Mouse (Mus musculus) heart, postnatal 0 days (tissue): Measurements from ENCODE around the gene 1600014C23Rik. TPM values are rescaled to one million over a fixed set of nuclear protein-coding genes. Genes with fewer than 3 reads are reported as not detected.
A peak's percentile ranks its signal among the peaks of the same experiment; 100 is the strongest.

ENCODE experiments used
- ATAC-seq: fragments of 200-750 bp; cut with Nextera tagmentation; 2 replicates; pipeline ENCODE4 v1.8.0; 2017; ENCODE audit warnings: low read depth, moderate number of reproducible peaks, moderate library complexity; ENCODE audit not compliant: insufficient read depth
- DNase-seq: peaks from one replicate; pipeline ENCODE4 v3.0.0-alpha.2; 2016; ENCODE audit warnings: low spot score
- H3K27ac ChIP-seq: fragments of 300-500 bp; sonication (generic); 2 replicates; pipeline ENCODE4 v1.5.1; 2014; ENCODE audit warnings: low read depth, mild to moderate bottlenecking
- H3K27me3 ChIP-seq: fragments of 300-500 bp; sonication (generic); 2 replicates; pipeline ENCODE4 v1.6.1; 2014; ENCODE audit warnings: low read length, mixed read lengths; ENCODE audit not compliant: control insufficient read depth, insufficient read depth
- H3K36me3 ChIP-seq: fragments of 300-500 bp; sonication (generic); replicated peaks from 2 replicates; pipeline ENCODE4 v1.6.1; 2014; ENCODE audit warnings: low read length, mixed read lengths; ENCODE audit not compliant: control insufficient read depth, insufficient read depth
- H3K4me1 ChIP-seq: fragments of 300-500 bp; sonication (generic); 2 replicates; pipeline ENCODE4 v1.6.1; 2014; ENCODE audit warnings: antibody characterized with exemption; ENCODE audit not compliant: control insufficient read depth, insufficient read depth
- H3K4me2 ChIP-seq: fragments of 300-500 bp; sonication (generic); 2 replicates; pipeline ENCODE4 v1.6.1; 2014; ENCODE audit warnings: low read depth, mild to moderate bottlenecking, low read length, moderate library complexity
- H3K4me3 ChIP-seq: fragments of 300-500 bp; sonication (generic); 2 replicates; pipeline ENCODE4 v1.5.1; 2014; ENCODE audit warnings: low read depth, low read length
- H3K9ac ChIP-seq: fragments of 300-500 bp; sonication (generic); replicated peaks from 2 replicates; pipeline ENCODE4 v1.6.1; 2014; ENCODE audit warnings: low read depth, low read length, mixed read lengths
- H3K9me3 ChIP-seq: fragments of 300-500 bp; sonication (generic); replicated peaks from 2 replicates; pipeline ENCODE4 v1.6.1; 2016; ENCODE audit warnings: low read length; ENCODE audit not compliant: control insufficient read depth
- CTCF ChIP-seq: IDR thresholded peaks from 2 replicates; pipeline ENCODE4 v1.5.1; 2016; ENCODE audit warnings: antibody characterized with exemption, control low read depth, low read depth
- EP300 ChIP-seq: IDR thresholded peaks from 2 replicates; pipeline ENCODE4 v1.6.1; 2016; ENCODE audit warnings: antibody characterized with exemption, low read depth
- WGBS: fragments of 180-500 bp; shearing (Covaris S2); extraction: QIAGEN DNeasy Blood & Tissue Kit; methylation state at CpG from one replicate; pipeline ENCODE4 v1.1.7; 2014; 5-methylcytosine and 5-hydroxymethylcytosine counted together
- polyA plus RNA-seq: library from polyadenylated mRNA; unstranded; fragments of >200 nt; fragmentation: Nextera tagmentation; extraction: Ambion mirVana; gene quantifications from 2 replicates; pipeline ENCODE4 v1.2.1, GENCODE M21; 2015
- total RNA-seq: library from RNA; depleted of rRNA; stranded (reverse); fragments of >200 nt; gene quantifications from 2 replicates; pipeline ENCODE4 v1.2.3, GENCODE M21; 2014; ENCODE audit warnings: low replicate concordance

The 1600014C23Rik gene
- total and polyA plus RNA-seq, 2 experiments from 2014 or later = 0.25 TPM; not detected in 1

DNA sequence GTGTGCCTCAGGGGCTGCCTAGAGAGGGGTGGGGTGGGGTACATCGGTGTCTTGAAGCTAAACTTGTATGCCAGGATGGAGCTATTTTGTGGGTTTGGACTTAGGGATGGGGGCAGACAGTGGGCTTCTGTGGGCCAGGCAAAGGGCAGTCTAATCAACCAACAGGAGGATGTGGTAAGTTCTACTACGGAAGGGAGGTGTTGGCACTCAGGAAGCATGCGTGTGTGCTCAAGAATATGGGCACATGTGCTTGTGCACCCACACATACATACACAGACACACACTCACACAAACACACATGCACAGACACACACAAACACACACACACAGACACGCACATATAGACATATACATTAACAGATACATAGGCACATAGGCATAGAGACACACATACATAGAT lies 13.6 kb upstream of the 1600014C23Rik start:
- ATAC-seq (no peak), DNase-seq (peak; percentile 4)
- Histone ChIP-seq H3K4me1 (peaks cover 21% of the 10 kb centered on the region), H3K27ac (no peak overlapping the region), H3K27me3 (no peaks in the 10 kb centered on the region), H3K36me3 (no peaks in the 10 kb centered on the region), H3K9me3 (no peaks in the 10 kb centered on the region), H3K4me2 (no peak overlapping the region), H3K9ac (no peak overlapping the region), H3K4me3 (no peak overlapping the region)
- TF ChIP-seq CTCF = no peak
- no peak for TF ChIP-seq EP300
- WGBS = 87% methylated on average over 4 of the region's 4 CpGs

DNA sequence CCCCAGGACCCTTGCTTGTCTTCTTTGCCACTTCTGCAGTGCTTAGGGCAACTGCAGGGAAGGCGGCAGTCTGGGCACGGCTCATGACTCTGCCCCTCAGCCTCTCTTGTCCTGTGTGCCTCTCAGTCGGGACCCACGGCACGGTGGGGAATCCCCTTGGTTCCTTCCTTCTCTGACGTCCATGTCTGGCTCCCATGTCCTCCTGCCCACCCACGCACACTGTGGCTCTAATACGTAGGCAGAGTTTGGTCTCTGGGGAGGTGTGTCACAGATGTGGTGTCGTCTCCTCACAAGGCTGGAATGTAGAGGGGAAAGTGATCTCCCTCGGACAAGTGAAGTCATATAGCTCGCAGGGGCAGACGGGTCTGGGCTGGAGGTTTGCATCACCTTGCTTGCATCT lies 13.1 kb upstream of the 1600014C23Rik start:
- Histone ChIP-seq H3K4me2 (no peak overlapping the region), H3K4me1 (peaks cover 21% of the 10 kb centered on the region), H3K9ac (no peak overlapping the region), H3K36me3 (no peaks in the 10 kb centered on the region), H3K27me3 (no peaks in the 10 kb centered on the region), H3K4me3 (no peak overlapping the region), H3K9me3 (no peaks in the 10 kb centered on the region), H3K27ac (no peak overlapping the region)
- WGBS = 45% methylated on average over 12 of the region's 12 CpGs
- DNase-seq (no peak), ATAC-seq (no peak)
- TF ChIP-seq EP300 = no peak
- TF ChIP-seq CTCF = no peak

DNA sequence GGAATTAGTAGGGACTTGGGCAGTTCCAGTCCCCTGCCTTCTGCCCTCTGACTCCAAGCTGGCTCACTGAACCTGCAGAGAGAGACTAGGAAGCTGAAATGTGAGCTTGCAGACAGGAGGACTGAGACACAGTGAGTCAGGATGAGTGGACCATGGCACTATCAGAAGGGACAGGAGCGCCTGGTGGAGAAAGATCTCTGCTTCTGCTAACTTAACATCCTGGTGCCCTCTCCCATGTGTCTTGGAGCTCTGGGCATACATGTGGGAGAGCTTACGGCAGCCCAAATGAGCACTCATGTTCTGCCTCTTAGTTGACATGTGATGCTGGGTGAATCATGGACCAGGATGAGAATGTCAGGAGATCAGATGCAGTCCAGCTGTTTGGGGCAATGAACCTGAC lies 12.0 kb upstream of the 1600014C23Rik start:
- WGBS = 90% methylated on average over 2 of the region's 2 CpGs
- TF ChIP-seq EP300 = no peak
- no peak for TF ChIP-seq CTCF
- no peak overlapping the region for H3K27ac ChIP-seq
- H3K36me3 ChIP-seq = no peaks in the 10 kb centered on the region
- ATAC-seq (no peak), DNase-seq (no peak)
- H3K9me3 ChIP-seq = no peaks in the 10 kb centered on the region
- peaks cover 21% of the 10 kb centered on the region for H3K4me1 ChIP-seq
- no peak overlapping the region for H3K4me2 ChIP-seq
- H3K9ac ChIP-seq = no peak overlapping the region
- no peak overlapping the region for H3K4me3 ChIP-seq
- H3K27me3 ChIP-seq = no peaks in the 10 kb centered on the region

DNA sequence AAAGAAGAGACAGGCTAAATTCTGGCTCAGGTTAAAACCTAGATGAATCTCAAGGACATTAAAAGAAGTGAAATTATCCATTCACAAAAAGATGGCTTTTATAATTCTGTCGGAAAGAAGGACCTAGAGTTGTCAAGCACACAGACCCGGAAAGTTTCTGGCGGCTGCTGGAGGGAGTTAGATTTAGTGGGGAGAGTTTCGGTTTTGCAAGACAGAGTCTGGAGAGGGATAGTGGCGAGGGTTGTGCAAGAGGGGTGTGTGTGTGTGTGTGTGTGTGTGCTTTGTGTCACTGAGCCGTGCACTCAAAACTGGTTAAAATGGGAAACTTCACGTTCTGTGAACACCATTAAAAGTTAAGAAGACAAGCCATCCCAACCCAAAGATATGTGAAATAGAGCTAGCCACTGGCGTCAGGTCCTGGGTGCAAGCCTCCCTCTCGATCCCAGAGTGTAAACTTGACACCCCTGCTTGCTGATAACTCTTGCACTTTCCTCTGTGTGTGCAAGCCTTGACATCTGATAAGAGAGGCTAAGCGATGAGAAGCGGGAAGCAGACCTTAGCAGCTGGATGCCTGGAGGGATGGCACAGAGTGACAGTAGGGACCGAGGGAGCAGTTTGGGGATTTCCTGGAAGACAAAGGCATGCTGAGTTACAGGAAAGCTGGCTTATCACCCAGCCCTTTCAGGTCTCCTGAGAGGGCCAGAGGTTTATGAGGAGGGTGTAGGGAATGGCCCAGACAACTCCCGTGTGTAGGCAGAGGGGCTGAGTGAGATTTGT lies 8.9 kb upstream of the 1600014C23Rik start:
- Histone ChIP-seq H3K4me3 (no peak overlapping the region), H3K9me3 (no peaks in the 10 kb centered on the region), H3K4me1 (peaks cover 8% of the 10 kb centered on the region), H3K36me3 (no peaks in the 10 kb centered on the region), H3K9ac (no peak overlapping the region), H3K27me3 (no peaks in the 10 kb centered on the region; the same call in 1 of the 2 replicates), H3K4me2 (no peak overlapping the region), H3K27ac (no peak overlapping the region)
- WGBS = 46% methylated on average over 13 of the region's 13 CpGs
- TF ChIP-seq EP300 = no peak
- TF ChIP-seq CTCF = no peak
- ATAC-seq = no peak
- DNase-seq = no peak

DNA sequence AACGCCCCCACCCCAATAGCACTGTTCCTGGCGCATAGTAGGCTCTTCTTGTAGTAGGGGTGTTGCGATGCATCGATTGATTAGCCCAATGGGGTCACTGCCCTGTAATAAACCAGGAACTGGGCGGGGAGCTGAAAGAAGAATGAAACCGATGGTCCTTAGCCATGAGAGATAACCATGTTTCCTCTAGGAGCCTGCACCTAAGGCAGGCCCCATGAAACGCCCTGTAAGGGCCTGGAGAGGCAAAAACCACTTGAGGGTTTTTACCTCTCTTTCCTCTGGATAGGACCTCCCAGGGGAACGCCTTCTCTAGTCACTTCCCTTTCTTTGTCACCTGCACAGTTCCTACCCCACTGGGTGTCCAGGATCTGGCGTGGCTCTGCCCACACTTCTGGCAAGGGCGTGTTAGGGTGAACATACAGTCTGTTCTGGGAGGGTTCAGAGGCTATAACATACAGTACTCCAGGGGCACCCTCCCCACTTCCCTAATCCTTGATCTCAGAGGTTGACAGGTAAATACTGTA lies 3.5 kb upstream of the 1600014C23Rik start:
- ATAC-seq = no peak

More for the DNA sequence above, 3.5 kb upstream of the 1600014C23Rik start:
- peak overlapping the region; percentile 67 for H3K4me3 ChIP-seq
- H3K4me1 ChIP-seq = peaks cover 40% of the 10 kb centered on the region
- 23% methylated on average over 10 of the region's 10 CpGs for WGBS
- no peak overlapping the region; the same call in 1 of the 2 replicates for H3K9ac ChIP-seq
- no peaks in the 10 kb centered on the region for H3K9me3 ChIP-seq
- no peak for TF ChIP-seq EP300
- TF ChIP-seq CTCF = no peak
- peaks cover 6% of the 10 kb centered on the region; the same call in 1 of the 2 replicates for H3K27me3 ChIP-seq
- H3K4me2 ChIP-seq = peak overlapping the region; percentile 95
- DNase-seq = no peak
- peak overlapping the region; percentile 79; the same call in 1 of the 2 replicates for H3K27ac ChIP-seq
- no peaks in the 10 kb centered on the region for H3K36me3 ChIP-seq
